Mouse (Mus musculus) hindbrain, postnatal 0 days (tissue): ENCODE data around the gene BC025920. TPM values are rescaled to one million over a fixed set of nuclear protein-coding genes. Genes with fewer than 3 reads are reported as not detected.

Experiments used
- ATAC-seq: fragments of 200-750 bp; cut with Nextera tagmentation; 2 replicates; pipeline ENCODE4 v1.8.0; 2017; ENCODE audit warnings: mild to moderate bottlenecking, moderate TSS enrichment, moderate library complexity
- DNase-seq: peaks from one replicate; pipeline ENCODE4 v3.0.0-alpha.2; 2015; ENCODE audit warnings: low spot score
- H3K27ac ChIP-seq: fragments of 300-500 bp; sonication (generic); 2 replicates; pipeline ENCODE4 v1.5.1; 2014; ENCODE audit warnings: mild to moderate bottlenecking
- H3K27me3 ChIP-seq: fragments of 300-500 bp; sonication (generic); 2 replicates; pipeline ENCODE4 v1.6.1; 2014; ENCODE audit warnings: low read length, mixed read lengths; ENCODE audit not compliant: insufficient read depth
- H3K36me3 ChIP-seq: fragments of 300-500 bp; sonication (generic); 2 replicates; pipeline ENCODE4 v1.6.1; 2014; ENCODE audit warnings: low read length, mixed read lengths; ENCODE audit not compliant: insufficient read depth
- H3K4me1 ChIP-seq: fragments of 300-500 bp; sonication (generic); 2 replicates; pipeline ENCODE4 v1.6.1; 2014; ENCODE audit warnings: antibody characterized with exemption, low read length, mixed read lengths; ENCODE audit not compliant: insufficient read depth
- H3K4me2 ChIP-seq: fragments of 300-500 bp; sonication (generic); 2 replicates; pipeline ENCODE4 v1.6.1; 2014; ENCODE audit warnings: low read depth, mild to moderate bottlenecking, low read length, moderate library complexity, mixed read lengths
- H3K4me3 ChIP-seq: fragments of 300-500 bp; sonication (generic); 2 replicates; pipeline ENCODE4 v1.5.1; 2014; ENCODE audit warnings: low read length
- H3K9ac ChIP-seq: fragments of 300-500 bp; sonication (generic); replicated peaks from 2 replicates; pipeline ENCODE4 v1.6.1; 2014; ENCODE audit warnings: mild to moderate bottlenecking, low read length, moderate library complexity, mixed read lengths
- H3K9me3 ChIP-seq: fragments of 300-500 bp; sonication (generic); 2 replicates; pipeline ENCODE4 v1.6.1; 2016; ENCODE audit warnings: low read length, mixed read lengths
- CTCF ChIP-seq: IDR thresholded peaks from 2 replicates; pipeline ENCODE4 v1.5.1; 2016; ENCODE audit warnings: antibody characterized with exemption, control low read depth, low read depth
- WGBS: fragments of 180-500 bp; shearing (Covaris S2); extraction: QIAGEN DNeasy Blood & Tissue Kit; methylation state at CpG from one replicate; pipeline ENCODE4 v1.1.7; 2014; 5-methylcytosine and 5-hydroxymethylcytosine counted together
- polyA plus RNA-seq: library from polyadenylated mRNA; unstranded; fragments of >200 nt; fragmentation: Nextera tagmentation; extraction: Ambion mirVana; gene quantifications from 2 replicates; pipeline ENCODE4 v1.2.1, GENCODE M21; 2015
- total RNA-seq: library from RNA; depleted of rRNA; stranded (reverse); fragments of >200 nt; gene quantifications from 2 replicates; pipeline ENCODE4 v1.2.3, GENCODE M21; 2014

BC025920 gene
- total and polyA plus RNA-seq, 2 experiments from 2014 or later, result 1.3 to 4.2 TPM

- WGBS, result 46% methylated on average over 9 of the region's 9 CpGs
- no peak for DNase-seq
- Histone ChIP-seq H3K9me3 (no peaks in the 10 kb centered on the region), H3K4me1 (peaks cover 30% of the 10 kb centered on the region), H3K27ac (no peak overlapping the region; the same call in 1 of the 2 replicates), H3K27me3 (peaks cover 9% of the 10 kb centered on the region; the same call in 1 of the 2 replicates), H3K4me3 (no peak overlapping the region), H3K9ac (no peak overlapping the region), H3K36me3 (peaks cover 17% of the 10 kb centered on the region; the same call in 1 of the 2 replicates), H3K4me2 (no peak overlapping the region)
- no peak for ATAC-seq
- no peak for TF ChIP-seq CTCF
Observed at GRCm38 (mm10) chr10:81569507-81570237, 36.4 kb upstream of the BC025920 start.

GRCm38 (mm10) chr10:81570238-81570800 lies 35.8 kb upstream of the BC025920 start:
- DNase-seq (no peak), ATAC-seq (peak; percentile 1; the same call in 1 of the 2 replicates)
- TF ChIP-seq CTCF, result no peak
- under 1% methylated on average over 11 of the region's 11 CpGs for WGBS
- H3K9me3 ChIP-seq, result no peaks in the 10 kb centered on the region
- H3K4me1 ChIP-seq, result peaks cover 32% of the 10 kb centered on the region
- peak overlapping the region; percentile 85 for H3K4me2 ChIP-seq
- peaks cover 9% of the 10 kb centered on the region; the same call in 1 of the 2 replicates for H3K27me3 ChIP-seq
- H3K27ac ChIP-seq, result peak overlapping the region; percentile 56; the same call in 1 of the 2 replicates
- peak overlapping the region; percentile 39 for H3K4me3 ChIP-seq
- H3K36me3 ChIP-seq, result peaks cover 15% of the 10 kb centered on the region; the same call in 1 of the 2 replicates
- peak overlapping the region; percentile 17; the same call in 1 of the 2 replicates for H3K9ac ChIP-seq

- Histone ChIP-seq H3K27ac (peak overlapping the region; percentile 60; the same call in 1 of the 2 replicates), H3K9me3 (no peaks in the 10 kb centered on the region), H3K4me2 (peak overlapping the region; percentile 85), H3K9ac (peak overlapping the region; percentile 17; the same call in 1 of the 2 replicates), H3K27me3 (peaks cover 9% of the 10 kb centered on the region; the same call in 1 of the 2 replicates), H3K4me3 (peak overlapping the region; percentile 39), H3K4me1 (peaks cover 38% of the 10 kb centered on the region), H3K36me3 (peaks cover 9% of the 10 kb centered on the region; the same call in 1 of the 2 replicates)
- no peak; the same call in 1 of the 2 replicates for TF ChIP-seq CTCF
- DNase-seq (peak; percentile 97), ATAC-seq (peak; percentile 70)
- WGBS, result under 1% methylated on average over 30 of the region's 34 CpGs
Observed at GRCm38 (mm10) chr10:81570831-81571500, 35.1 kb upstream of the BC025920 start.

- peak; percentile 95 for ATAC-seq
- TF ChIP-seq CTCF, result no peak
- no peaks in the 10 kb centered on the region for H3K9me3 ChIP-seq
- H3K4me3 ChIP-seq, result peak overlapping the region; percentile 39
- H3K27me3 ChIP-seq, result peaks cover 13% of the 10 kb centered on the region; the same call in 1 of the 2 replicates
- H3K27ac ChIP-seq, result peak overlapping the region; percentile 60; the same call in 1 of the 2 replicates
- no peak overlapping the region for H3K9ac ChIP-seq
- H3K36me3 ChIP-seq, result 0 out of 2 replicates have a peak, but pooled peaks cover 4% of the 10 kb centered on the region
- peak overlapping the region; percentile 85 for H3K4me2 ChIP-seq
- DNase-seq, result peak; percentile 100
- under 1% methylated on average over 18 of the region's 18 CpGs for WGBS
- H3K4me1 ChIP-seq, result peaks cover 38% of the 10 kb centered on the region
Observed at GRCm38 (mm10) chr10:81571501-81571876, 34.6 kb upstream of the BC025920 start.

GRCm38 (mm10) chr10:81572133-81572671 lies 33.9 kb upstream of the BC025920 start:
- ATAC-seq (no peak), DNase-seq (no peak)
- Histone ChIP-seq H3K4me3 (peak overlapping the region; percentile 39; the same call in 1 of the 2 replicates), H3K36me3 (no peaks in the 10 kb centered on the region), H3K9ac (no peak overlapping the region), H3K27ac (no peak overlapping the region), H3K27me3 (peaks cover 14% of the 10 kb centered on the region; the same call in 1 of the 2 replicates), H3K9me3 (no peaks in the 10 kb centered on the region), H3K4me2 (peak overlapping the region; percentile 85), H3K4me1 (peaks cover 38% of the 10 kb centered on the region)
- no peak for TF ChIP-seq CTCF
- 9% methylated on average over 9 of the region's 9 CpGs for WGBS

GRCm38 (mm10) chr10:81572975-81573374 lies 33.1 kb upstream of the BC025920 start:
- Histone ChIP-seq H3K36me3 (no peaks in the 10 kb centered on the region), H3K4me2 (no peak overlapping the region), H3K4me3 (no peak overlapping the region), H3K9ac (no peak overlapping the region), H3K9me3 (no peaks in the 10 kb centered on the region), H3K27me3 (peaks cover 14% of the 10 kb centered on the region; the same call in 1 of the 2 replicates), H3K4me1 (peaks cover 38% of the 10 kb centered on the region), H3K27ac (no peak overlapping the region)
- no peak for TF ChIP-seq CTCF
- WGBS, result 19% methylated on average over 9 of the region's 9 CpGs
- ATAC-seq (no peak), DNase-seq (no peak)
